22 mouse cellular contexts compared by ENCODE assay signal in genomic region chr16:35101751-35102420, GRCm38 (mm10). TPM values are rescaled to one million over a fixed set of nuclear protein-coding genes. Genes with fewer than 3 reads are reported as not detected.
A peak's percentile ranks its signal among the peaks of the same experiment; 100 is the strongest.
DNase-seq lines count a peak whose midpoint lies in the region; ATAC-seq and TF ChIP-seq lines count a peak whose summit lies in the region.
"Had no signal": no experiment of that assay in that cellular context is flagged by ENCODE, and none has a peak within 500 bp of the region (broad histone marks: within the 10 kb centered on the region; RNA-seq: fewer than 3 reads in every experiment).

No protein-coding gene starts in this region.

- H3K4me2 ChIP-seq in neural tube, embryonic 14.5 days (ENCODE audit: low read depth, low read length), result no peak overlapping the region
- H3K4me2 ChIP-seq in neural tube, embryonic 15.5 days, result no peak overlapping the region
- H3K4me2 ChIP-seq in limb, embryonic 14.5 days (replicated peaks; ENCODE audit: low read depth, low read length, severe bottlenecking), result no peak overlapping the region
- H3K4me2 ChIP-seq: forebrain, embryonic 12.5 days; hindbrain, embryonic 13.5 days; limb, embryonic 15.5 days; lung, embryonic 14.5 days had no signal

- H3K4me1 ChIP-seq in neural tube, embryonic 14.5 days (ENCODE audit: control insufficient read depth, insufficient read depth, low read length), result no peaks in the 10 kb centered on the region
- H3K4me1 ChIP-seq in neural tube, embryonic 15.5 days, result peaks cover 3% of the 10 kb centered on the region; the same call in 1 of the 2 replicates
- peaks cover 19% of the 10 kb centered on the region for H3K4me1 ChIP-seq in limb, embryonic 14.5 days (ENCODE audit: control insufficient read depth, insufficient read depth, low read length)
- H3K4me1 ChIP-seq: forebrain, embryonic 12.5 days; hindbrain, embryonic 13.5 days had no signal

- H3K36me3 ChIP-seq in neural tube, embryonic 14.5 days (ENCODE audit: control insufficient read depth, insufficient read depth, low read length), result no peaks in the 10 kb centered on the region
- peaks cover 6% of the 10 kb centered on the region for H3K36me3 ChIP-seq in neural tube, embryonic 15.5 days
- H3K36me3 ChIP-seq in limb, embryonic 14.5 days (ENCODE audit: control insufficient read depth, insufficient read depth, low read length), result peaks cover 7% of the 10 kb centered on the region

- no peaks in the 10 kb centered on the region for H3K27me3 ChIP-seq in neural tube, embryonic 14.5 days (ENCODE audit: control insufficient read depth, insufficient read depth, low read length)
- no peaks in the 10 kb centered on the region for H3K27me3 ChIP-seq in neural tube, embryonic 15.5 days (replicated peaks)
- no peaks in the 10 kb centered on the region for H3K27me3 ChIP-seq in limb, embryonic 14.5 days (ENCODE audit: control insufficient read depth, insufficient read depth, low read length)
- H3K27me3 ChIP-seq: forebrain, embryonic 12.5 days; hindbrain, embryonic 13.5 days; limb, embryonic 15.5 days had no signal

- H3K9me3 ChIP-seq in neural tube, embryonic 14.5 days (ENCODE audit: control insufficient read depth, low read length), result no peaks in the 10 kb centered on the region
- H3K9me3 ChIP-seq in neural tube, embryonic 15.5 days (replicated peaks), result no peaks in the 10 kb centered on the region
- H3K9me3 ChIP-seq in limb, embryonic 14.5 days (ENCODE audit: control insufficient read depth, low read length), result no peaks in the 10 kb centered on the region
- H3K9me3 ChIP-seq: forebrain, embryonic 12.5 days; hindbrain, embryonic 13.5 days; limb, embryonic 15.5 days had no signal

- no peak overlapping the region for H3K9ac ChIP-seq in neural tube, embryonic 14.5 days (replicated peaks; ENCODE audit: low read depth, low read length)
- no peak overlapping the region for H3K9ac ChIP-seq in neural tube, embryonic 15.5 days (replicated peaks)
- H3K9ac ChIP-seq in limb, embryonic 14.5 days (ENCODE audit: low read depth, low read length, severe bottlenecking), result 0 out of 2 replicates have a peak overlapping the region, but pooled peaks have one; percentile 1
- H3K9ac ChIP-seq: forebrain, embryonic 12.5 days; hindbrain, embryonic 13.5 days; limb, embryonic 15.5 days; liver, embryonic 14.5 days; lung, embryonic 14.5 days had no signal

- TF ChIP-seq POLR2A in limb, embryonic 14.5 days (IDR thresholded peaks at IDR 0.05; ENCODE audit: borderline replicate concordance, extremely low read depth, insufficient read depth, insufficient read length), result no peak

- WGBS in neural tube, embryonic 14.5 days, result 72% methylated on average over 12 of the region's 12 CpGs
- WGBS in neural tube, embryonic 15.5 days, result 66% methylated on average over 12 of the region's 12 CpGs
- WGBS in limb, embryonic 14.5 days, result 30% methylated on average over 12 of the region's 12 CpGs

- peak; percentile 8 for DNase-seq in embryo, embryonic 10 days (ENCODE audit: low spot score)
- DNase-seq in embryo, embryonic 9.5 days (ENCODE audit: extremely low spot score), result no peak
- peak; percentile 61 for DNase-seq in forelimb bud, embryonic 11.5 days (ENCODE audit: low read depth, low spot score)
- DNase-seq in limb, embryonic 14.5 days (ENCODE audit: low spot score), result no peak
- DNase-seq in spleen, postnatal 14 days (ENCODE audit: low spot score in 2 of 2), result no peak
- DNase-seq in ovary, postnatal 10 days (ENCODE audit: low spot score), result no peak
- DNase-seq: adrenal gland, postnatal 25 days; cerebellum, adult 9-10 months; kidney, adult 2 months; kidney, postnatal 14 days; lung, embryonic 14.5 days; midbrain, embryonic 14.5 days; right cerebral cortex, postnatal 14 days; thymus, postnatal 14 days had no signal

- ATAC-seq in neural tube, embryonic 14.5 days (ENCODE audit: low read depth), result peak; percentile 28; the same call in 1 of the 2 replicates
- no peak for ATAC-seq in neural tube, embryonic 15.5 days (ENCODE audit: low FRiP score)
- ATAC-seq in limb, embryonic 14.5 days (ENCODE audit: low FRiP score, low read depth), result peak; percentile 60
- ATAC-seq: CD4-positive, CD25-positive, alpha-beta regulatory T cell, adult 4 months had no signal

- H3K27ac ChIP-seq in neural tube, embryonic 14.5 days (ENCODE audit: low read depth, low read length), result no peak overlapping the region
- H3K27ac ChIP-seq in neural tube, embryonic 15.5 days (replicated peaks), result no peak overlapping the region; the same call in 1 of the 2 replicates
- H3K27ac ChIP-seq in limb, embryonic 14.5 days (replicated peaks; ENCODE audit: low read depth, low read length), result peak overlapping the region; percentile 6; the same call in 1 of the 2 replicates
- H3K27ac ChIP-seq: forebrain, embryonic 12.5 days; hindbrain, embryonic 13.5 days; layer of hippocampus, adult 2 months; limb, embryonic 15.5 days; liver, embryonic 14.5 days had no signal

- no peak overlapping the region for H3K4me3 ChIP-seq in neural tube, embryonic 14.5 days (ENCODE audit: low read depth, low read length)
- no peak overlapping the region for H3K4me3 ChIP-seq in neural tube, embryonic 15.5 days (replicated peaks)
- H3K4me3 ChIP-seq in limb, embryonic 14.5 days (replicated peaks; ENCODE audit: low read length), result no peak overlapping the region
- H3K4me3 ChIP-seq: forebrain, embryonic 12.5 days; hindbrain, embryonic 13.5 days; layer of hippocampus, adult 2 months; limb, embryonic 15.5 days had no signal

RNA-seq across cellular contexts. Expression of gene Adcy5, which starts 52.8 kb away (rescaled TPM):
- 8.3 and 8.8 TPM in 2 replicates for polyA plus RNA-seq in neural tube, embryonic 14.5 days (2014; fragmentation: Nextera tagmentation; extraction: Ambion mirVana)
- 5.1 and 6.1 TPM in 2 replicates for polyA plus RNA-seq in neural tube, embryonic 15.5 days (2015; fragmentation: Nextera tagmentation; extraction: Ambion mirVana)
- 10.1 and 13.8 TPM in 2 replicates for polyA plus RNA-seq in limb, embryonic 14.5 days (2012; rRNA removed)
- polyA plus RNA-seq in limb, embryonic 14.5 days (2014; fragmentation: Nextera tagmentation; extraction: Ambion mirVana), result 2.5 and 3.5 TPM in 2 replicates

Comparison
In these comparisons a context has a peak if more than half of its experiments do, and no peak if none do; other contexts are left out.
1. DNase-seq: peak in embryo, embryonic 10 days (single experiment) and forelimb bud, embryonic 11.5 days (single experiment); none in embryo, embryonic 9.5 days (single experiment), limb, embryonic 14.5 days (single experiment), spleen, postnatal 14 days (0 of 2) and ovary, postnatal 10 days (single experiment).